Mouse (Mus musculus): ENCODE results near the gene St3gal3.
A peak's percentile ranks its signal among the peaks of the same experiment; 100 is the strongest.

St3gal3 gene

GRCm38 (mm10) chr4:118134485-118135365, at the start of gene St3gal3:
TSS of gene St3gal3 (minus strand) at chr4:118134914.
- DNase-seq, result peak; percentile 100

- DNase-seq, result no peak
Observed at GRCm38 (mm10) chr4:118180301-118181080, 45.8 kb upstream of the St3gal3 start.

DNA sequence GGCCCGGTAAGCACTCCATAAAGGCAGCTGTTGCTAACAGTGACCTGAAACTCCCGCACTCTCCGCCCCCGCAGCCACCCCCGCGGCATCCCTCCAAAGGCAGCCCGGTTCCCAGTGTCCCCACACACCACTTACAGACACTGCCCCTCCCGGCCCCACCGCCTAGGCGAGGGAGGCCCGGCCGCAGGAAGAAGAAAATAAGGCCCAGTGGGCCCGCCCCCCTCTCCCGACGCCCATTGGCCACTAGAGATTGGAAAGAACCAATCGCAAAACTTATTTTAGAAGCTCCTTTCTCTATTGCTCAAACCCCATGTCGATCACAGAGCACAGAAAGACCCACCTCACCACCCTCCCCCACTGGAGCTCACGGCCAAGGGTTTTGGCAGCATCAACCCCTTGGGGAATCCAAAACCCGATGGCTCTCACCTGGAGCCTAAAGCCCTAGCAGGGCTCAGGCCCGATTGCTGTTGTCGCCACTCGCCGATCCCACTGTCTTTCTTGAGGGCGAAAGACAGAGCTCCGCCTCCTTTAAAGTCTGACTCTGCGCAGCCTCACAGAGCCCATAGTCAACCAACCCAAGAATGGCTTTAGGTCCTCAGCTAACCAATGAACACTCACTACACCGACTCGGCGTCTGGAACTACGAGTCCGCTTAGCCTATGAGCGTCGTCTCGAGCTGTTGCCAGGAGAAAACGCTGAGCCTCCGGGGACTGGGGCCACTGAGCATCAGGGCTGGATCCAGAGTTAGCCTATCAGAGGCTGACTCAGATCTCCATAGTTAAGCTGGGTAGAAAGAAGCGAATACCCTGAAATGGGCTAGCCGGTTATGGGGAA, 45.0 kb upstream of the St3gal3 start, which contains the start of gene Kdm4a:
Kdm4a (minus strand) TSS at position 577 of the 834 bp plus-strand sequence.
- DNase-seq, result peak; percentile 81

DNA sequence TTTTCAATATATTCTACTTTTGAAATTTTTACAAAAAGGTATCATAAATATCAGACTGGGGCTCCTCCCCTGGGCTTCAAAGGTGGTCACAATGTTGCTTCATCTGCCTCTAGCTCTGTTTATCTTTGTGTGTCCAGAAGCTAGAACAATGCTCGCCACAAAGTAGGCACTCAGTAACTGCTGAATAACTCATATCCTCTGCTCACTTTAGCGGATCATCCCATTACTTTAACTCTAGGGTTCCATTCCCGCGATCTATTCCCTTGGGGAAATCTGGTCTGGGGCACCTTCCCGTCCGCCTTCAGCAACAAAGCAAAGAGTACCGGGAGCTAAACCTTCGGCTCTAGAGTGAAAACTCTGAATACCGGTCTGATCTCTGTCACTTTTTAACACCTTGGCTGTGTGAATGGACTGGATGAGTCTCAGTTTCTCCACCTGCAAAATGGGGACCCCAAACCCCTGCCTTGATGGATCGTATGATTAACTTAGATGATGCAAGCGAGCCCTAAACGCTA, 44.3 kb upstream of the St3gal3 start:
- no peak for DNase-seq

GRCm38 (mm10) chr4:118172461-118172860, 37.7 kb upstream of the St3gal3 start:
- DNase-seq, result no peak

GRCm38 (mm10) chr4:118171006-118171405, 36.3 kb upstream of the St3gal3 start:
- no peak for DNase-seq

GRCm38 (mm10) chr4:118162123-118162522, 27.4 kb upstream of the St3gal3 start:
- DNase-seq, result no peak

- DNase-seq, result no peak
Observed at GRCm38 (mm10) chr4:118157666-118158065, 23.0 kb upstream of the St3gal3 start.

GRCm38 (mm10) chr4:118156559-118156958, 21.8 kb upstream of the St3gal3 start:
- DNase-seq, result no peak

DNA sequence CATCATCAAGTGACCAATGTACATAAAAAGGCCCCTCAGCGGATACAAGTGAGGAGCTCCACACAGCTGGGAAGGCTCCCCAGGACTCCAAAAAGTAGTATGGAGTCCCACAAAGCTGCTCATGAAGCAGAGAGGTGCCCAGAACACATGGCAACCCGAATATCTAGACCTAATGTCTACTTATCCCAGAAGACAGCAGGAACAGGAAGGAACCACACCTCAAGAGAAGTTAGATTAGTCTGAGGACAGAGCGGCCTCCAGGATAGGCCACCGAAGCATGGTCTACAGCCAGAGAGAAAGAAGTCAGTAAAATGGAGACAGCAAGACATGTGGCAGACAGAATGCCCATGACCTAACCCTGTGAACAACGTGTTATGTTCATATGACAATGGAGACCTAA, 20.2 kb upstream of the St3gal3 start:
- DNase-seq, result no peak

DNA sequence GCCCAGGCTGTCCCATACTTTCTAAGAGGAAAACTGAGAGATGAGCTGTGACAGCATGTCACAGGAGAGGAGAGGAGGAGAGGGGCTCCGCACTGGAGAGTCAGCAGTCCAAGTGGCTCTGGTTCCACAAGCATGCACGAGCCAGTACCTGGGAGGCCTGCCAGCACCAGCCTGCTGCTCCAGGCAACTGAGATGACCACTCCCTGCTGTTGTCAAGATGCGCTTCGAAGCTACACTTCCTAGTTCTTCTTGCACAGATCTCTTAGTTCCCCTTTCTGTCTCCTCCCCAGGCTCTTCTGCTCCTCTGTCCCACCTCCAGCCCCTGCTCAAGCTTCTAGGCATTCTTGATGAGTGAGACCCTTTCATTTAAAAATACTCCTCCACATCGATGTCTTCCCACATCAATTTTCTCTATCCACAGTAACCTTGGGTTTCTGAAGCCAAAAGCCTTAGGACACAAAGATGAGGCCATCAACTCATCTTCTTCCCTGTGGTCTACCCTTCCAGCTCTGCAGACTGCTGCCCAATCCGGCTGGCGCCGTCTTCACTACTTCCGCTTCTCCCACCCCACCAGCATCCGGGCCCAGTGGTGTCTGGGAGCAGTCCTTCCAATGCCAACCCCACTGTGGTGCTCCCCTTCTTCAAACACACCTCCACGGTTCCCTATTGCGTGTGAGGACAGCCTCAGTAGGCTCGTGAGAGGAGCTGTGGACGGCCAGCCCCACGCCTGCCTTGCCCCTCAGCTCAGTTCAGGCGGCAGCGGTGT, 17.5 kb upstream of the St3gal3 start:
- DNase-seq, result peak; percentile 44

GRCm38 (mm10) chr4:118150804-118151203, 16.1 kb upstream of the St3gal3 start:
- no peak for DNase-seq

DNA sequence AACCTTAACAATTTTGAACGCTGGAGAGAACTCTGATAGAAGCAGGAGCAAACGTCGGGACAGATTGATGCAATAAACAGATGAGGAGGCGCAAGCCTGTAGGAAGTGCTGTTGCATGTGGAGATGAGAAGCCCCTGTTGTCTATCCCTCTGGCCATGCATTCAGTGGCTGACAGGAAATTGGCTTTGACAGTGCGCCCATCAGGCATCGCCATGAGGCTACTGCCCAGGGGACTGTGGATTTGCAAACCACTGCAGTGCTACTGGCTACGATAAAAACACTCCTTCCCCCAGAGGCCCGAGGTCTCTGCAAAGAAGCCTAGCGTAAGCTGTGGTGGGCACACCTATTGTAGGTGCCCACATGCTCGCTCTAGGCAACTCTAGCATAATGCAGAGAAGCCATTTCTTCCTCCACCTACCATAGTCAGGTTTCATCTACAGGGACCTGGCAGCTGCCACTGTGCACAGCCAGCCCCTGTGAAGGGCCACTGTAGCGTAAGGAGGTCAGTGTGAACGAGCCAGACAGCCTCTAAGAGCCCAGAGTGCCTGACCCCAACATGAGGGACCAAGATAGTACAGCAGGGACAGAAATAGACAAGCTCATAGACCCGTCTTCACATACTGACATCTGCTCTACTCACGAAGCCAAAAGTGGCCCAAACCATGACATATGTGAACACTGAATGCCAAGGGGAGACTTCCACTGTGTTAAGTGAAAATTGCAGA, 15.4 kb upstream of the St3gal3 start:
- no peak for DNase-seq

DNA sequence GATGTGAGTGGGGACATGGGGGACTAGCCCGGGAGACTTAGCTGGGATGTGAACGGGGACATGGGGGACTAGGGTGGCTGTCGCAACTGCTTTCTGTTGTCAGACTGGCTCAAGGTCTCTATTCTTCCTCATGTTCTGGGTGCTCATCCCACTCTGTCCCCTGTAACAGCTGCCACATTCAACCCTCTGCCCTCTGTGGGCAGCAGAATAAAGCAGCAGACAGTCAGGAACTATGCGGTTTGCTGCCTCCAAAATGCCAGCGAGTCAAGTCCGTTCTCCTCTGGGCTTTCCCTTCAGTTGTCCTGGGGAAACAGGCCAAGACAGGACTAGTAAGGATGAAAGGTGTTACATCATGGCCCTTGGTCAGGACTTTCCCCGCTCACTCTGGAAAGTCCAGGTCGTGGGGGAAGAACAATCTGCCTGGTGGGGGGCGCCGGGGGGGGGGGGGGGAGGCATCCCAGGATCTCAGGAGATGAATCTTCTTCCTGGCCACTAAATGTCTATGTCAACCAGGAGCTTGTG, 14.4 kb upstream of the St3gal3 start:
- DNase-seq, result no peak

DNA sequence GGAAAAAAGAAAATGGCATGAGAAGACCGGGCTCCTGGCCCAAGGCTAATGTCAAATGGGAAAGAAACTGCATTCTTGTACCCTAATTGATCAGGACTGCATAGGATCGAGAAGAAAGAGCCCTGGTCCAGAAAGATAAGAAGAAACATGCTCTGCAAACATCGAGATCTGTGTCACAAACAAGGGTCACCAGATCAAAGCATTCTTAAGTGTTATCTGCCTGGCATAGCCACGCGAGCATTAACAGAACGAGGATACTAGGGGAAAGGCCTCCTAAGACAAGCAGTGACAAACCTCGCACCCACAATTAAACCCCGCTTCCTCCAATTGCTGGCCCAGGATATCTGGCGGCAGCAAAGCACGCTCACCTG, 13.6 kb upstream of the St3gal3 start:
- no peak for DNase-seq

GRCm38 (mm10) chr4:118147547-118148316, 13.0 kb upstream of the St3gal3 start:
- DNase-seq, result no peak

GRCm38 (mm10) chr4:118147090-118147489, 12.4 kb upstream of the St3gal3 start:
- no peak for DNase-seq

GRCm38 (mm10) chr4:118144324-118144723, 9.6 kb upstream of the St3gal3 start:
- DNase-seq, result no peak

DNA sequence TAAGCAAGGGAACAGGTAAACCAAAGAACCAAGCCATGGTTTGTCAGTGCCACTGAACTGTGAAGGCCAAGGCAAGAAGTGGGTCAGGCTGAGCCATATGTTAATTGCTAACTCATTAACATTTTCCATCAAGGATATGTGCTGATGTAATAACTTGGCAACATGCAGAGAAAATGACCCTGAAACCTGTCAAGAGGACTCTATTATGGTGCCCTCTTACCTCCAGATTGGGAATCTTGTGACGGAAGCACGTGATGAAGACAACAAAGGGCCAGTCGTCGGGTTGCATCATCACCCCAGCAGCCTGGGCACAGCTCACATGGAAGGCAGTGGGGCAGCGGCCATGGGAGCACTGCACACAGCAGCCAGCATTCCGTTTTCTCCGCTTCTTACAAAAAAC, 9.0 kb upstream of the St3gal3 start:
- DNase-seq, result no peak

DNA sequence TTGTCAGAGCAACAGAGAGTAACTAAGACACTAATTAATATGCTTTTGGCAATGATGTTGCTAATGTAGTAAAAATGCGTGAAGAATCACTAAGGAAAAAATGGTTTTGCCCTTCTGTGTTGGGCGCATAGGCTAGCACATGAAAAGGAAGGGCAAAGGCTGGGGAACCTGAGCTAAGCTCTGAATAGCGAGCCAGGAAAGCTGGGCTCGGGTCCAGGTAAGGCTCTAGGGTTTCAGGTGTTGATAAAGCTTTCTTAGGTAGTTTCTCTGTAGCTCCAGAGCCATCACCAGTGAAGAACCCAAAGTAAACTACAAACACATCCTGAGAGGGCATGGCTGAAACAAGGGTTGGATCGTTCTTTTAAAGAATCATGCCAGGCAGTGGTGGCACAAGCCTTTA, 6.8 kb upstream of the St3gal3 start:
- DNase-seq, result no peak
